Mouse (Mus musculus): ENCODE measurements at regions not wholly inside any gene's neighbourhood (a gene's known extent, or its start where the extent isn't known, plus 50 kb on each side); places are given as distances from the start of the nearest gene placed in this dataset.

DNA sequence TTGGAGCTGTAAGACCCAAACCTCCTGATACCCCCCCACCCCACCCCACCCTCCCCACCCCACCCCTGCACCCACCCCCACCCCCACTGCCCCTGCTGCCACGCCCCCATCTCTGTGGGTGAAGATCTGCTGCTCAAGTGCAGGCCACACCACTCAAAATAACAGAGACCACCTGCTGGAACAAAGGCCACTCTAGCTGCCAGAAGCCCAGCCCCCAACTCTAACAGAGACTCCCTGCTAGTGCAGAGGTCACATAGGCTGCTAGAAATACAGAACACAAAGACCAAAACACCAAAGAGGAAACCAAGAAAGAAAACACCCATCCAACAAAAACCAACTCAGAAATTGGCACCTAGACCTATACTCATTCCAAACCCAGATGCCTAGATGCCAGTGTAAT is 58.9 kb downstream of the Olfr267 start:
- ATAC-seq (replicated peaks; ENCODE audit: insufficient number of reproducible peaks, insufficient read depth, low FRiP score, low read depth): no peak
- no peak overlapping the region for H3K4me3 ChIP-seq
- WGBS: 20% methylated on average over 1 of the region's 1 CpGs

DNA sequence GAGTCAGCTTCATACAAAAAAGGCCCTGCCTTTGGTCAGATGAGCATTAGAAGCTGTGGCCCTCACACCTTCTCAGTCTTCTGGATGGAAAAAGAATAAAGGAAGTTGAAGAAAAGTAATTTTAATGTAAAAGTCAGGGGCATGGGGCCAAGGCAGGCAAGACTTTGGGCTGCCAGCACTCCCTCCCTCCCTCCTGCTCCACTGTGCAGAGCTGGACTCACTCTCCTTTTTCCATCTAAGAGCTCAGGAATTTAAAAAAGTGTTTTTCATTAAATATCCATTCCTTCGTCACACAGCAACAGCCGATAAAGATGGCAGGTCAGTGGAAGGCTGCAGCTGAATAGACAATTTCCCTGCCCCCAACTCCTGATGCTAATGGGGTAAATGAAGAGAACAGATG is 61.1 kb downstream of the Olfr267 start:
- Histone ChIP-seq H3K4me2 (no peak overlapping the region), H3K4me3 (no peak overlapping the region), H3K4me1 (replicated peaks) (no peaks in the 10 kb centered on the region), H3K9me3 (replicated peaks) (no peaks in the 10 kb centered on the region), H3K27ac (no peak overlapping the region), H3K9ac (no peak overlapping the region), H3K36me3 (no peaks in the 10 kb centered on the region), H3K27me3 (no peaks in the 10 kb centered on the region)
- 67% methylated on average over 2 of the region's 2 CpGs for WGBS
- no peak for ATAC-seq (replicated peaks; ENCODE audit: insufficient number of reproducible peaks, insufficient read depth, low FRiP score, low read depth)

More for the DNA sequence above, 58.9 kb downstream of the Olfr267 start:
- H3K4me2 ChIP-seq: no peak overlapping the region
- no peaks in the 10 kb centered on the region for H3K36me3 ChIP-seq
- no peaks in the 10 kb centered on the region for H3K4me1 ChIP-seq (replicated peaks)
- no peak overlapping the region for H3K9ac ChIP-seq
- no peak overlapping the region for H3K27ac ChIP-seq
- no peaks in the 10 kb centered on the region for H3K9me3 ChIP-seq (replicated peaks)
- no peaks in the 10 kb centered on the region for H3K27me3 ChIP-seq

DNA sequence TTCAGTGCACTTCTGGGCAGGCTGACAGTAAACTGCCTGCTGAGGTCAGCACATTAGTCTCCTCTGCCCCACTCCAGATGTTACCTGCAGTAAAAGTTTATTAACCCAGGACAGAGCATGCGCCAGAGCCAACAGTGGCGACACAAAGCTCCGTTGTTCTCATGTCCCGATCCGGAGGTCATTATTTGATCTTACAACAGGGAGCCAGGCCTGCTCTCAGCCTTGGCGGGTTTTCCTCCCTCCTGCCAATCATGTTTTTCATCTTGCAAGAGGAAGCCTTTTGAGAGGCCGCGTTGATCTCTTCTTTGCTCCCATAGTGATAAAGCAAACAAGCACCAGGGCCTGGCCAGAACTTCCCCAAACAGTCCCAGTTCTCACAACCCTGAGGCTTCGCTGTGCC is 64.7 kb downstream of the Olfr267 start:
- no peak overlapping the region for H3K27ac ChIP-seq
- no peak overlapping the region for H3K4me3 ChIP-seq
- no peaks in the 10 kb centered on the region for H3K36me3 ChIP-seq
- no peak overlapping the region for H3K4me2 ChIP-seq
- H3K9me3 ChIP-seq (replicated peaks): no peaks in the 10 kb centered on the region
- H3K9ac ChIP-seq: no peak overlapping the region
- 56% methylated on average over 9 of the region's 9 CpGs for WGBS
- no peak for ATAC-seq (replicated peaks; ENCODE audit: insufficient number of reproducible peaks, insufficient read depth, low FRiP score, low read depth)
- no peaks in the 10 kb centered on the region for H3K27me3 ChIP-seq
- no peaks in the 10 kb centered on the region for H3K4me1 ChIP-seq (replicated peaks)

DNA sequence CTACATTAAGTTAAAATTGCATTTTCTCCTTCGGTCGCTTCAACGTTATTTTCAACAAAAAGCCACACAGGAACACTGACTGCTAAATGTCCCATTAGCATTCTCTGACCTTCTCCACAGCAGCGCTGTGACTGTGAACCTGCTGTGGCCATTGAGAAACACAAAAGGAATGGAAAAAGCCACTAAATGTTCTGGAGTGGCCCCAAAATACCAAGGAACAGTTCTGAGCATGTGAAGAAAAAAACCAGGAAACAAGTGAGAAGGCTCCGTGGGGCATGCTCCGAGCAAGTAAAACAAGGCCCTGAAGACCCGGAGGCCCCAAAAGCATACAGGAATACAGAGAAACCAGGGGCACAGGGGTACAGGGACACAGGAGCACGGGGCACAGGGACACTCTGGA is 66.8 kb downstream of the Olfr267 start:
- no peaks in the 10 kb centered on the region for H3K9me3 ChIP-seq (replicated peaks)
- 79% methylated on average over 8 of the region's 8 CpGs for WGBS

DNA sequence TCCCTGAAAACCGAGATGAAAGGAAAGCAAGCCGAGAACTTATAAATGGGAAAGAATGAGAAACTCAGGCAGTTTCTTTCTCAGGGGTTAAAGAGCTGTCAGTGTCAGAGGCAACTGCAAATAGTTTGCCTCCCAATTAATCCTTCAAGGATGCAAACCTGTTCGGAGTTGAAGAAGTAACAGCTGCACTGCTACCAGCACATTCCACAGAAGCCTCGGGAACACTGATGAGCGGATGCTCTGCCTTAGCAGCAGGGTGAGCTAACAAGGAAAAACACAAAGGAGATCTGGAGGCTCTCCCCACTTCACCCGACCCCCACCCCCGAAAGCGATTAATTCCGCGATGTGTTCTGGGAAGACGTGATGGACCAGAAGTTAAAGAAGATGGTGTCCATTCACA is 71.1 kb downstream of the Olfr267 start:
- ATAC-seq (replicated peaks; ENCODE audit: insufficient number of reproducible peaks, insufficient read depth, low FRiP score, low read depth): no peak
- Histone ChIP-seq H3K27ac (no peak overlapping the region), H3K9me3 (replicated peaks) (no peaks in the 10 kb centered on the region), H3K4me1 (replicated peaks) (peaks cover 8% of the 10 kb centered on the region; the same call in 1 of the 2 replicates), H3K4me2 (no peak overlapping the region), H3K4me3 (no peak overlapping the region), H3K27me3 (no peaks in the 10 kb centered on the region), H3K9ac (no peak overlapping the region), H3K36me3 (no peaks in the 10 kb centered on the region)
- 52% methylated on average over 11 of the region's 11 CpGs for WGBS

More for the DNA sequence above, 66.8 kb downstream of the Olfr267 start:
- no peak for ATAC-seq (replicated peaks; ENCODE audit: insufficient number of reproducible peaks, insufficient read depth, low FRiP score, low read depth)
- Histone ChIP-seq H3K4me1 (replicated peaks) (no peaks in the 10 kb centered on the region), H3K4me3 (no peak overlapping the region), H3K27ac (no peak overlapping the region), H3K9ac (no peak overlapping the region), H3K4me2 (no peak overlapping the region), H3K36me3 (no peaks in the 10 kb centered on the region), H3K27me3 (no peaks in the 10 kb centered on the region)

DNA sequence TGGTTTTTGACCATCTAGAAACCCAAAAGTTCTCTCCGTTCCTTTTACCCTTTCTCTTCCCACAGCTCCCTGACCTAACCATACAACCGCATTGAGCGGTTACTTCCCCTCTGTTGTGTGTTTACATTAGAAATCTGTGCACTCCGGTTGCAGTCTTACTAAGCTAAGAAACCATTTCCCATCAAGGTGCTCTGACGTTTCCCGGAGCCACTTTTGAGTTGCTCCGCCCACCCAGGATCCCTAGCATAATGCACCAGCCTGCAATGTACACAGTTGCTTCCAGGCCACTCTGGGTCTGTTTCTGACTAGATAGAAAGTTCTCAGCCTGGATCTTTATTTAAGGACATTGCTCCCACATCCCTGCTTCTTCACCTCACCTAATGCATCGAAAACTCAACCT is 71.7 kb downstream of the Olfr267 start:
- WGBS: 80% methylated on average over 8 of the region's 8 CpGs
- Histone ChIP-seq H3K36me3 (no peaks in the 10 kb centered on the region), H3K4me2 (no peak overlapping the region), H3K27me3 (no peaks in the 10 kb centered on the region), H3K27ac (no peak overlapping the region), H3K9ac (no peak overlapping the region), H3K4me3 (no peak overlapping the region), H3K9me3 (replicated peaks) (no peaks in the 10 kb centered on the region), H3K4me1 (replicated peaks) (peaks cover 8% of the 10 kb centered on the region; the same call in 1 of the 2 replicates)
- ATAC-seq (replicated peaks; ENCODE audit: insufficient number of reproducible peaks, insufficient read depth, low FRiP score, low read depth): no peak

DNA sequence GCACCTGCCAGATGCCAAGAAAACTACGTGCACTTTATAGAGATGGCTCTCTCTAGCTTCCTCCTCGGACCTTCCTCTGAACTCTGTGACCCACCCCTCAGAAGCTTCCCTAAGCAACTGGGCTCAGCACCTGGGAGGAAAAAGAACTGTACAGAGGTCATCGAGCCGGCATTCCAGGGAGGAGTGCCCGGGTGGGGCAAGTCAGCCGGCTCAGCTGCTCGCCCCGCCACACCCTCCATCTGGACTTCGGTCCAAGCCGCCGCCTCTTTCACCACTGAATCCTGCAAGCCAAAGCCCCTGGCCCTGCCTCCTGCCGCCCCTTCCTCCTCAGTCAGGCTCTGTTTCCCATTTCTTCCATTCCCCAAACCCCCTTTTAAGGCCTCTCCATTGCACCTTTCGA is 73.3 kb downstream of the Olfr267 start:
- no peak for ATAC-seq (replicated peaks; ENCODE audit: insufficient number of reproducible peaks, insufficient read depth, low FRiP score, low read depth)
- H3K4me2 ChIP-seq: no peak overlapping the region
- 50% methylated on average over 13 of the region's 13 CpGs for WGBS
- no peaks in the 10 kb centered on the region for H3K36me3 ChIP-seq
- no peak overlapping the region for H3K4me3 ChIP-seq
- no peaks in the 10 kb centered on the region for H3K9me3 ChIP-seq (replicated peaks)
- no peak overlapping the region for H3K9ac ChIP-seq
- H3K4me1 ChIP-seq (replicated peaks): peaks cover 8% of the 10 kb centered on the region; the same call in 1 of the 2 replicates
- H3K27ac ChIP-seq: no peak overlapping the region
- H3K27me3 ChIP-seq: no peaks in the 10 kb centered on the region

DNA sequence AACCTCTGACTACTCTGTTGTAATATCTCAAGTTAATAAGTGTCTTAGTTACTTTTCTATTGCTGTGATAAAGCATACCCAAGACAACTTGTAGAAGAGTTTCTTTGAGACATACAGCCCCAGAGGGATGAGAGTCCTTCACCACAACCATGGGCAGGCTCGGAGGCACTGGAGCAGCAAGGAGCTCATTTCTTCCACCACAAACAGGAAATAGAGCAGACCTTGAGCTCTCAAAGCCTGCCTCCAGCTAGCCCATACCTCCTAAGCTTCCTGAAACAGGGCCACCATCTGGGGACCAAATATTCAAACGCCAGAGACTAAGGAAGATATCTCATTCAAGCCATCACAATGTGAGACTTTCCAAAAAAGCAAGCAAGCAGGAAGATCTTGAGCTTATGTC is 74.6 kb downstream of the Olfr267 start:
- H3K9me3 ChIP-seq (replicated peaks): no peaks in the 10 kb centered on the region
- no peaks in the 10 kb centered on the region for H3K27me3 ChIP-seq
- no peak overlapping the region for H3K27ac ChIP-seq
- H3K4me3 ChIP-seq: no peak overlapping the region
- ATAC-seq (replicated peaks; ENCODE audit: insufficient number of reproducible peaks, insufficient read depth, low FRiP score, low read depth): no peak
- no peaks in the 10 kb centered on the region for H3K36me3 ChIP-seq
- no peak overlapping the region for H3K4me2 ChIP-seq
- no peak overlapping the region for H3K9ac ChIP-seq
- H3K4me1 ChIP-seq (replicated peaks): peaks cover 8% of the 10 kb centered on the region; the same call in 1 of the 2 replicates
- 66% methylated on average over 2 of the region's 2 CpGs for WGBS

DNA sequence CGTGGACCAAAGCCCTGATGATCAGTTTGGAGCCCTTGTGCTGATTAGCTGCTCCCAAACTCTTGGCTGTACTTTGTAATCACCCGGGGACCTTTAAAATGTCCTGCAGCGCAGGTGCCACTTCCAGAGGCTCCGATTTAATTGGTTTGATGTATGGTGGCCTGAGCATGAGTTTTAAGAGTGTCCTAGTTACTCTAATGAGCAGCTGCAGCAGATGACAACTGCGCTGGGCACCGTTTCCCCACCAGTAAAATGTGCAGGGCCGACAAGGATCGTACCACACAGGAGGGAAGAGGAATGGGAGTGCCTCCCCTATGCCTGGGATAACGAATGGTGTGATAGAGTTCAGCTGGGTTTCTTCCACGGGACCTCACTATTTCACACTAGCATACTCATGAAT is 75.3 kb downstream of the Olfr267 start:
- Histone ChIP-seq H3K36me3 (no peaks in the 10 kb centered on the region), H3K9me3 (replicated peaks) (no peaks in the 10 kb centered on the region), H3K9ac (no peak overlapping the region), H3K4me1 (replicated peaks) (peaks cover 8% of the 10 kb centered on the region; the same call in 1 of the 2 replicates), H3K4me3 (no peak overlapping the region), H3K27ac (no peak overlapping the region), H3K27me3 (no peaks in the 10 kb centered on the region), H3K4me2 (no peak overlapping the region)
- 82% methylated on average over 10 of the region's 10 CpGs for WGBS
- ATAC-seq (replicated peaks; ENCODE audit: insufficient number of reproducible peaks, insufficient read depth, low FRiP score, low read depth): no peak

DNA sequence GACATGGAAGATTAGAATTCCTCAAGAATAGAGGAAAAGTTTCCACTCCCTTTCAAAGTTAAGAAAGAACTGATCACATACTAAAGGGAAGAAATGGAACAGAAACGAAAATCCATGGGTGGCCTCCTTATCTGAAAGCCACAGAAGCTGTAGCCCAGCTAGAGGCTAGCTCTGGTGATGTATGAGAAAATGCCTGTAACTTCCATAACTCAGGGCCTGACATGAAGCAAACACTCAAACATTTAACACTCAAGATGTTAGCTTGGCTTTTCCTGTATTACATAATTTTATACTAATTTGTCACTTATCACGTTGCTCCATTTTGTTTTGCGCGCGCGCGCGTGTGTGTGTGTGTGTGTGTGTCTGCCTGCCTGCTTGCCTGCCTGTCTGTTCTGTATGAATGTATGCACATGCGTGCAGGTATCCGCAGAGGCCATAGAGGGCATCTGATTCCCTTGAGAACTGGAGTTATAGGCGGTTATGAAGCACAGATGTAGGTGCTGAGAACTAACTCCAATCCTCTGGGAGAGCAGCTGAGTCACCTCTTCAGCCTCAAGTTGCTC is 88.2 kb downstream of the Olfr267 start:
- ATAC-seq (replicated peaks; ENCODE audit: insufficient number of reproducible peaks, insufficient read depth, low FRiP score, low read depth): no peak
- no peaks in the 10 kb centered on the region for H3K4me1 ChIP-seq (replicated peaks)
- H3K4me3 ChIP-seq: no peak overlapping the region
- no peak overlapping the region for H3K9ac ChIP-seq
- H3K4me2 ChIP-seq: no peak overlapping the region
- no peaks in the 10 kb centered on the region for H3K36me3 ChIP-seq
- H3K27ac ChIP-seq: no peak overlapping the region
- no peaks in the 10 kb centered on the region for H3K9me3 ChIP-seq (replicated peaks)
- 79% methylated on average over 11 of the region's 11 CpGs for WGBS
- no peaks in the 10 kb centered on the region for H3K27me3 ChIP-seq

DNA sequence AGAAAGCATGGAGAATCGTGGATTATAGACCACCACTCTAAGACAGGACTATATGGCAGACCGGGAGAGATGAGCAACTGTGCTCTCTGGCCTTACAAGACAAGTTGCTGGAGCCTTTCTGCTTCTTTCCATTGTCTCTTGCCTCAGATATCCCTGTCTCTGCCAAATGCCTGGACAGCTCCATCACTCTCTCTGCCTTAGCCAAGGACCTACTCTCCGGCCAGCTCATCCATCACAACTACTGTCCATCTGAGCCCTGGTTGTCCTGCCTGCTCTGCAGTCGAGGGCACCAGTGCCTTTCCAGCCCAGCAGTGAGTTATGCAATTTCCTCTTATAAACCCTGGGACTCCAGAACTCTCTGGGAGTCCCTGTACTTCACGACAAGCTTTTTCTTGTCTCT is 88.7 kb downstream of the Olfr267 start:
- WGBS: 50% methylated on average over 5 of the region's 5 CpGs
- H3K4me2 ChIP-seq: no peak overlapping the region
- no peaks in the 10 kb centered on the region for H3K9me3 ChIP-seq (replicated peaks)
- no peak for ATAC-seq (replicated peaks; ENCODE audit: insufficient number of reproducible peaks, insufficient read depth, low FRiP score, low read depth)
- no peak overlapping the region for H3K4me3 ChIP-seq
- H3K4me1 ChIP-seq (replicated peaks): no peaks in the 10 kb centered on the region
- no peak overlapping the region for H3K27ac ChIP-seq
- no peak overlapping the region for H3K9ac ChIP-seq
- no peaks in the 10 kb centered on the region for H3K36me3 ChIP-seq
- H3K27me3 ChIP-seq: no peaks in the 10 kb centered on the region

DNA sequence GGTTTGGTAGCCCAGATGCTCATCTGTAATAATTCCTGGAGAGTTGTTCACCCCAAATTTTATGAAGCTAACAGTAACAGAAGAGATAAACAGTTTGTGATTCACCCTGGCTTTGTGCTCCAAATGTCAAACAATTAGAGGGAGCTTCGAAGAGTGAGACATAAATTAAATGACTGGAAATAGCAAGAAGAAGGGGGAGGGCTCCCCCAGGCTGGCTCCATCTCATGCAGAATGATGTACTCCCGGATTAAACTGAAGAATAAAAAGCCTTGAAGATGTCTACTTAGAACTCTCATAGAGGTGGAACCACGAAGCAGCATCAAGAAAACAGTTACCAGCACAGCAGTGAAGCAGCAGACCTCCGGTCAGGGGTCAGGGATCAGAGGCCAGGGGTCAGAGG is 90.8 kb downstream of the Olfr267 start:
- Histone ChIP-seq H3K27me3 (no peaks in the 10 kb centered on the region), H3K4me3 (no peak overlapping the region), H3K4me2 (no peak overlapping the region), H3K4me1 (replicated peaks) (no peaks in the 10 kb centered on the region), H3K9me3 (replicated peaks) (no peaks in the 10 kb centered on the region), H3K27ac (no peak overlapping the region), H3K36me3 (no peaks in the 10 kb centered on the region), H3K9ac (no peak overlapping the region)
- ATAC-seq (replicated peaks; ENCODE audit: insufficient number of reproducible peaks, insufficient read depth, low FRiP score, low read depth): no peak
- WGBS: 76% methylated on average over 4 of the region's 4 CpGs

All from heart, embryonic 15.5 days (tissue).